In the genomic region with DNA sequence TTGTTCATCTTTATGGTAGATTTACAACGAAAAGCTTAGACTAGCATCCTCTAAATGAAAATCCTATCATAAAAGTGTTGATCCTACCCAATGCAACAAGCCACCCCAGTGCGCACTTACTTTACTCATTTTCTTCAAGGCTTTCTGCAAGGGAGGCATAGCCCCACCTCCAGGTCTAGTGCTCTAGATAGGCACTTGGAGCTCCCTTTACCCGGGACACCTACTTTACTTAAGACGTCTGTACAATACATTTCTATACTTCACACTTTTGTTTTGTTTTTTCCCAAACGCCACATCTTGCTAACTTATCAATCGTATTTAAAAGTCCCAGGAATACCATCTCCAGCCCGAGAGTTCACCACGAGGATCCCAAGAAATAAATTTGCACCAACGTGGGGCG, we compare ENCODE assay signal across 8 mouse cellular contexts. TPM values are rescaled to one million over a fixed set of nuclear protein-coding genes. Genes with fewer than 3 reads are reported as not detected.
A peak's percentile ranks its signal among the peaks of the same experiment; 100 is the strongest.
DNase-seq lines count a peak whose midpoint lies in the region; ATAC-seq and TF ChIP-seq lines count a peak whose summit lies in the region.

No protein-coding gene starts in this region.

- peaks cover 39% of the 10 kb centered on the region for H3K36me3 ChIP-seq in heart, embryonic 14.5 days (ENCODE audit: control insufficient read depth, insufficient read depth, low read length)
- peaks cover 12% of the 10 kb centered on the region for H3K36me3 ChIP-seq in ES-Bruce4 (ENCODE audit: control insufficient read depth, insufficient read depth, low read length, poor library complexity, severe bottlenecking)
- peaks cover 27% of the 10 kb centered on the region for H3K36me3 ChIP-seq in forebrain, embryonic 15.5 days
- peaks cover 24% of the 10 kb centered on the region for H3K36me3 ChIP-seq in macrophage (ENCODE audit: inconsistent target)

- peaks cover 0 to 21% of the 10 kb centered on the region in 2 experiments; a peak in 3 of 4 replicates for H3K4me1 ChIP-seq in heart, embryonic 14.5 days (ENCODE audit: control insufficient read depth in 2 of 2, insufficient read depth in 2 of 2, low read length in 2 of 2)
- no peaks in the 10 kb centered on the region for H3K4me1 ChIP-seq in ES-Bruce4 (ENCODE audit: control insufficient read depth, insufficient read depth, low read length)
- peaks cover 32% of the 10 kb centered on the region for H3K4me1 ChIP-seq in forebrain, embryonic 15.5 days

- peak overlapping the region; percentile 87 for H3K9ac ChIP-seq in heart, embryonic 14.5 days (ENCODE audit: low read length)
- H3K9ac ChIP-seq in ES-Bruce4 (ENCODE audit: low read depth, poor library complexity, severe bottlenecking) = peak overlapping the region; percentile 66
- H3K9ac ChIP-seq in forebrain, embryonic 15.5 days (replicated peaks) = peak overlapping the region; percentile 75

- peak overlapping the region; percentile 89 to 91 for H3K27ac ChIP-seq in heart, embryonic 14.5 days (replicated peaks in 1 of 2; ENCODE audit: control insufficient read depth in 1 of 2, insufficient read depth in 1 of 2, low read depth in 2 of 2, low read length in 2 of 2)
- H3K27ac ChIP-seq in ES-Bruce4 (ENCODE audit: insufficient read depth, low read length) = peak overlapping the region; percentile 66; the same call in 1 of the 2 replicates
- H3K27ac ChIP-seq in forebrain, embryonic 15.5 days (replicated peaks) = peak overlapping the region; percentile 94
- peak overlapping the region; percentile 77 for H3K27ac ChIP-seq in macrophage

- TF ChIP-seq POLR2A in ES-Bruce4 (IDR thresholded peaks at IDR 0.05; ENCODE audit: insufficient read depth, low read length) = no peak

- peaks cover 45% of the 10 kb centered on the region for H3K79me2 ChIP-seq in macrophage (ENCODE audit: inconsistent target)

- no peak for DNase-seq in heart, postnatal 14 days
- no peak for DNase-seq in retina, postnatal 1 day
- DNase-seq in kidney, postnatal 4 days = no peak
- DNase-seq in c-Kit-positive CD71-positive TER-119-positive erythroid progenitor cells, embryonic 14.5 days (ENCODE audit: low spot score) = no peak

- H3K27me3 ChIP-seq in heart, embryonic 14.5 days (ENCODE audit: control insufficient read depth, insufficient read depth, low read length) = no peaks in the 10 kb centered on the region
- H3K27me3 ChIP-seq in ES-Bruce4 (ENCODE audit: control insufficient read depth, insufficient read depth, low read length, poor library complexity, severe bottlenecking) = no peaks in the 10 kb centered on the region
- no peaks in the 10 kb centered on the region for H3K27me3 ChIP-seq in forebrain, embryonic 15.5 days

- WGBS in heart, embryonic 14.5 days = 12% methylated on average over 10 of the region's 10 CpGs
- WGBS in forebrain, embryonic 15.5 days = 9% methylated on average over 10 of the region's 10 CpGs
- 10% methylated on average over 10 of the region's 10 CpGs for WGBS in macrophage (ENCODE audit: missing documents)

- peak overlapping the region; percentile 78 for H3K4me2 ChIP-seq in heart, embryonic 14.5 days (ENCODE audit: low read length)
- peak overlapping the region; percentile 69 for H3K4me2 ChIP-seq in forebrain, embryonic 15.5 days (replicated peaks)

- TF ChIP-seq EP300 in ES-Bruce4 (IDR thresholded peaks at IDR 0.05; ENCODE audit: insufficient read depth, low read depth, low read length) = no peak

- H3K9me3 ChIP-seq in heart, embryonic 14.5 days (ENCODE audit: control insufficient read depth, low read length) = no peaks in the 10 kb centered on the region
- no peaks in the 10 kb centered on the region for H3K9me3 ChIP-seq in ES-Bruce4 (replicated peaks; ENCODE audit: control insufficient read depth, insufficient read depth, low read length, poor library complexity, severe bottlenecking)
- H3K9me3 ChIP-seq in forebrain, embryonic 15.5 days = no peaks in the 10 kb centered on the region

- ATAC-seq in heart, embryonic 14.5 days (ENCODE audit: insufficient number of reproducible peaks, insufficient read depth, low FRiP score, low read depth) = no peak
- no peak for ATAC-seq in forebrain, embryonic 15.5 days (replicated peaks)

- intact Hi-C loops in heart, postnatal 14 days (cut with DNase I) = no loop called here

- TF ChIP-seq CTCF in ES-Bruce4 (IDR thresholded peaks at IDR 0.05; ENCODE audit: low read depth, low read length) = no peak

- H3K4me3 ChIP-seq in heart, embryonic 14.5 days (ENCODE audit: control insufficient read depth in 1 of 2, insufficient read depth in 1 of 2, low read depth in 1 of 2, low read length in 2 of 2) = peak overlapping the region; percentile 68 to 73
- peak overlapping the region; percentile 95 for H3K4me3 ChIP-seq in ES-Bruce4 (ENCODE audit: low read depth, low read length)
- peak overlapping the region; percentile 70 for H3K4me3 ChIP-seq in forebrain, embryonic 15.5 days
- peak overlapping the region; percentile 86 for H3K4me3 ChIP-seq in macrophage (ENCODE audit: inconsistent target)

RNA-seq across cellular contexts. Expression of a gene that starts 0.3 kb away (rescaled TPM):
- 24.5 and 28.5 TPM in 2 replicates for polyA plus RNA-seq in heart, embryonic 14.5 days (2014; fragmentation: Nextera tagmentation; extraction: Ambion mirVana)
- total RNA-seq in heart, postnatal 14 days (2021) = 10 to 100 TPM; 12.8 to 13.3 TPM
- polyA plus RNA-seq in ES-Bruce4 (2011; ENCODE audit: insufficient read depth, insufficient read length, low read depth, missing spikeins) = 43.0 and 43.3 TPM in 2 replicates
- polyA plus RNA-seq in forebrain, embryonic 15.5 days (2015; fragmentation: Nextera tagmentation; extraction: Ambion mirVana) = 63.4 and 65.4 TPM in 2 replicates
- total RNA-seq in macrophage (2018; cell fraction: chromatin; rRNA removed) = 10 to 100 TPM in 11 of 26 experiments, 1 to 10 TPM in 15; 3.2 to 22.1 (median 8.9) TPM
- 10 to 100 TPM in 13 of 26 experiments, 1 to 10 TPM in 13; 6.0 to 14.4 (median 10.1) TPM for total RNA-seq in macrophage (2018; cell fraction: cytosol; rRNA removed)
- 10 to 100 TPM in 10 of 26 experiments, 1 to 10 TPM in 16; 3.1 to 20.1 (median 7.6) TPM for total RNA-seq in macrophage (2018; cell fraction: nucleus; rRNA removed)
- polyA plus RNA-seq in macrophage (2018) = 9.8 to 16.5 TPM (median 10.5 TPM) in 3 replicates

RNA-seq across cellular contexts. Expression of a gene that starts 0.6 kb away (rescaled TPM):
- polyA plus RNA-seq in heart, embryonic 14.5 days (2014; fragmentation: Nextera tagmentation; extraction: Ambion mirVana) = 38.5 and 42.2 TPM in 2 replicates
- total RNA-seq in heart, postnatal 14 days (2021) = 10 to 100 TPM; 16.7 to 19.6 TPM
- 56.1 and 59.9 TPM in 2 replicates for polyA plus RNA-seq in ES-Bruce4 (2011; ENCODE audit: insufficient read depth, insufficient read length, low read depth, missing spikeins)
- polyA plus RNA-seq in forebrain, embryonic 15.5 days (2015; fragmentation: Nextera tagmentation; extraction: Ambion mirVana) = 49.2 and 53.0 TPM in 2 replicates
- 10 to 100 TPM in 21 of 26 experiments, 1 to 10 TPM in 5; 4.1 to 45.4 (median 23.8) TPM for total RNA-seq in macrophage (2018; cell fraction: chromatin; rRNA removed)
- 10 to 100 TPM; 19.2 to 44.9 (median 32.2) TPM for total RNA-seq in macrophage (2018; cell fraction: cytosol; rRNA removed)
- total RNA-seq in macrophage (2018; cell fraction: nucleus; rRNA removed) = 10 to 100 TPM in 21 of 26 experiments, 1 to 10 TPM in 5; 6.3 to 44.6 (median 16.7) TPM
- 25.5 to 49.0 TPM (median 45.3 TPM) in 3 replicates for polyA plus RNA-seq in macrophage (2018)

RNA-seq across cellular contexts. Expression of a gene that starts 20.8 kb away (rescaled TPM):
- polyA plus RNA-seq in heart, embryonic 14.5 days (2014; fragmentation: Nextera tagmentation; extraction: Ambion mirVana) = 130 and 155 TPM in 2 replicates
- total RNA-seq in heart, postnatal 14 days (2021) = 10 to 100 TPM; 80.3 to 95.1 TPM
- 201 and 216 TPM in 2 replicates for polyA plus RNA-seq in ES-Bruce4 (2011; ENCODE audit: insufficient read depth, insufficient read length, low read depth, missing spikeins)
- 181 and 182 TPM in 2 replicates for polyA plus RNA-seq in forebrain, embryonic 15.5 days (2015; fragmentation: Nextera tagmentation; extraction: Ambion mirVana)
- 1,000 to 10,000 TPM in 8 of 26 experiments, 100 to 1,000 TPM in 18; 378 to 1,983 (median 827) TPM for total RNA-seq in macrophage (2018; cell fraction: chromatin; rRNA removed)
- total RNA-seq in macrophage (2018; cell fraction: cytosol; rRNA removed) = 10 to 100 TPM; 18.4 to 89.4 (median 44.7) TPM
- 1,000 to 10,000 TPM in 2 of 26 experiments, 100 to 1,000 TPM in 24; 228 to 1,112 (median 487) TPM for total RNA-seq in macrophage (2018; cell fraction: nucleus; rRNA removed)
- polyA plus RNA-seq in macrophage (2018) = 48.7 to 99.4 TPM (median 98.6 TPM) in 3 replicates

RNA-seq across cellular contexts. Expression of a gene that starts 52.0 kb away (rescaled TPM):
- polyA plus RNA-seq in heart, embryonic 14.5 days (2014; fragmentation: Nextera tagmentation; extraction: Ambion mirVana) = 214 and 221 TPM in 2 replicates
- 10 to 100 TPM; 74.3 to 83.6 TPM for total RNA-seq in heart, postnatal 14 days (2021)
- polyA plus RNA-seq in ES-Bruce4 (2011; ENCODE audit: insufficient read depth, insufficient read length, low read depth, missing spikeins) = 298 and 313 TPM in 2 replicates
- polyA plus RNA-seq in forebrain, embryonic 15.5 days (2015; fragmentation: Nextera tagmentation; extraction: Ambion mirVana) = 381 and 396 TPM in 2 replicates
- 10 to 100 TPM; 23.0 to 74.1 (median 38.3) TPM for total RNA-seq in macrophage (2018; cell fraction: chromatin; rRNA removed)
- total RNA-seq in macrophage (2018; cell fraction: cytosol; rRNA removed) = 100 to 1,000 TPM; 110 to 168 (median 134) TPM
- total RNA-seq in macrophage (2018; cell fraction: nucleus; rRNA removed) = 100 to 1,000 TPM in 2 of 26 experiments, 10 to 100 TPM in 24; 46.4 to 125 (median 65.3) TPM
- polyA plus RNA-seq in macrophage (2018) = 103 to 172 TPM (median 110 TPM) in 3 replicates
